Mouse (Mus musculus) heart, embryonic 13.5 days (tissue): ENCODE data around the gene Sp3. TPM values are rescaled to one million over a fixed set of nuclear protein-coding genes. Genes with fewer than 3 reads are reported as not detected.
A peak's percentile ranks its signal among the peaks of the same experiment; 100 is the strongest.

ENCODE experiments used
- ATAC-seq: fragments of 200-750 bp; cut with Nextera tagmentation; 2 replicates; pipeline ENCODE4 v1.8.0; 2017; ENCODE audit warnings: moderate TSS enrichment; ENCODE audit not compliant: insufficient number of reproducible peaks, low FRiP score, low TSS enrichment; ENCODE audit errors: extremely low read depth
- H3K27ac ChIP-seq: fragments of 300-500 bp; sonication (generic); replicated peaks from 2 replicates; pipeline ENCODE4 v1.5.1; 2015; ENCODE audit warnings: moderate library complexity, mild to moderate bottlenecking, inconsistent platforms
- H3K27me3 ChIP-seq: fragments of 300-500 bp; sonication (generic); replicated peaks from 2 replicates; pipeline ENCODE4 v1.6.1; 2015; ENCODE audit warnings: mild to moderate bottlenecking, inconsistent platforms
- H3K36me3 ChIP-seq: fragments of 300-500 bp; sonication (generic); 2 replicates; pipeline ENCODE4 v1.6.1; 2015; ENCODE audit warnings: mild to moderate bottlenecking, inconsistent platforms
- H3K4me1 ChIP-seq: fragments of 300-500 bp; sonication (generic); 2 replicates; pipeline ENCODE4 v1.6.1; 2015; ENCODE audit warnings: inconsistent platforms
- H3K4me2 ChIP-seq: fragments of 300-500 bp; sonication (generic); 2 replicates; pipeline ENCODE4 v1.6.1; 2015; ENCODE audit warnings: inconsistent platforms, mild to moderate bottlenecking, moderate library complexity
- H3K4me3 ChIP-seq: fragments of 300-500 bp; sonication (generic); 2 replicates; pipeline ENCODE4 v1.5.1; 2015; ENCODE audit warnings: moderate library complexity, mild to moderate bottlenecking, inconsistent platforms
- H3K9ac ChIP-seq: fragments of 300-500 bp; sonication (generic); 2 replicates; pipeline ENCODE4 v1.6.1; 2015; ENCODE audit warnings: inconsistent platforms, mild to moderate bottlenecking, moderate library complexity
- H3K9me3 ChIP-seq: fragments of 300-500 bp; sonication (generic); 2 replicates; pipeline ENCODE4 v1.6.1; 2016; ENCODE audit warnings: inconsistent platforms
- WGBS: fragments of 180-500 bp; shearing (Covaris S2); methylation state at CpG from one replicate; pipeline ENCODE4 v1.1.7; 2015; ENCODE audit warnings: mixed read lengths; 5-methylcytosine and 5-hydroxymethylcytosine counted together
- microRNA-seq: library from miRNA; unstranded; fragments of <30 nt; microRNA quantifications from one replicate; pipeline ENCODE4, GENCODE M21; 2016
- polyA plus RNA-seq: library from polyadenylated mRNA; unstranded; fragments of >200 nt; fragmentation: Nextera tagmentation; extraction: Ambion mirVana; gene quantifications from 2 replicates; pipeline ENCODE4 v1.2.1, GENCODE M21; 2015

Sp3 gene
- polyA plus RNA-seq, 1 experiment from 2014 or later, result 31.0 TPM

- peak overlapping the region; percentile 75 for H3K27ac ChIP-seq
- peaks cover 6% of the 10 kb centered on the region for H3K4me1 ChIP-seq
- peaks cover 12% of the 10 kb centered on the region; the same call in 1 of the 2 replicates for H3K9me3 ChIP-seq
- H3K9ac ChIP-seq, result no peak overlapping the region
- WGBS, result 15% methylated on average over 3 of the region's 3 CpGs
- no peaks in the 10 kb centered on the region for H3K27me3 ChIP-seq
- ATAC-seq, result peak; percentile 42; the same call in 1 of the 2 replicates
- no peak overlapping the region for H3K4me3 ChIP-seq
- peaks cover 5% of the 10 kb centered on the region; the same call in 1 of the 2 replicates for H3K36me3 ChIP-seq
- H3K4me2 ChIP-seq, result no peak overlapping the region
Measured at GRCm38 (mm10) chr2:72898094-72898781, 82.0 kb downstream of the Sp3 start.

- Histone ChIP-seq H3K9me3 (no peaks in the 10 kb centered on the region), H3K27me3 (no peaks in the 10 kb centered on the region), H3K4me3 (no peak overlapping the region), H3K4me1 (peaks cover 10% of the 10 kb centered on the region), H3K4me2 (no peak overlapping the region), H3K27ac (no peak overlapping the region), H3K9ac (no peak overlapping the region), H3K36me3 (no peaks in the 10 kb centered on the region)
- no peak for ATAC-seq
Measured at GRCm38 (mm10) chr2:72889806-72890205, 90.4 kb downstream of the Sp3 start.

Small RNA genes within 50 kb of the gene (microRNA-seq; reads per million reads assigned to microRNA genes)
- not detected for gene Gm25960

Other genes starting within 250 kb of the Sp3 start
- not detected in 2 replicates for gene Gm11084, start 6.3 kb upstream of the Sp3 start, polyA plus RNA-seq
- 64.1 and 69.6 TPM in 2 replicates for gene Ola1, start 238.5 kb upstream of the Sp3 start, polyA plus RNA-seq